Mouse (Mus musculus): ENCODE results near the gene Olfr1208. TPM values are rescaled to one million over a fixed set of nuclear protein-coding genes. Genes with fewer than 3 reads are reported as not detected.

The Olfr1208 gene
- polyA plus RNA-seq (2012; rRNA removed): not detected in 2 replicates

- DNase-seq: no peak
- Histone ChIP-seq H3K4me3 (replicated peaks; ENCODE audit: extremely low read depth, low read depth, low read length) (no peak within 1 kb of the TSS), H3K4me1 (ENCODE audit: control insufficient read depth, insufficient read depth, low read length) (no peaks in the 10 kb centered on the region)
- TF ChIP-seq POLR2A (IDR thresholded peaks at IDR 0.05; ENCODE audit: borderline replicate concordance, extremely low read depth, low read depth, low read length) (no peak), CTCF (IDR thresholded peaks at IDR 0.05; ENCODE audit: insufficient read depth, low read length) (no peak)
These were observed at the start of gene Olfr1208 for GRCm38 (mm10) chr2:88902211-88902610. Olfr1208 (minus strand) TSS chr2:88902311.

GRCm38 (mm10) chr2:88938011-88938410 lies 35.9 kb upstream of the Olfr1208 start, which contains the start of gene Olfr1211:
Olfr1211 (minus strand) TSS chr2:88938111.
- TF ChIP-seq CTCF (IDR thresholded peaks at IDR 0.05; ENCODE audit: insufficient read depth, low read length): no peak
- no peak for TF ChIP-seq POLR2A (IDR thresholded peaks at IDR 0.05; ENCODE audit: borderline replicate concordance, extremely low read depth, low read depth, low read length)
- WGBS: 83% methylated on average over 1 of the region's 1 CpGs
- Histone ChIP-seq H3K4me3 (replicated peaks; ENCODE audit: extremely low read depth, low read depth, low read length) (no peak within 1 kb of the TSS), H3K4me1 (ENCODE audit: control insufficient read depth, insufficient read depth, low read length) (no peaks in the 10 kb centered on the region)
- no peak for DNase-seq

GRCm38 (mm10) chr2:88915057-88915456 lies 12.9 kb upstream of the Olfr1208 start, which contains the start of gene Olfr1209:
Olfr1209 (minus strand) TSS chr2:88915157.
- DNase-seq: no peak
- no peak within 1 kb of the TSS for H3K4me3 ChIP-seq (replicated peaks; ENCODE audit: extremely low read depth, low read depth, low read length)
- no peaks in the 10 kb centered on the region for H3K4me1 ChIP-seq (ENCODE audit: control insufficient read depth, insufficient read depth, low read length)
- TF ChIP-seq POLR2A (IDR thresholded peaks at IDR 0.05; ENCODE audit: borderline replicate concordance, extremely low read depth, low read depth, low read length) (no peak), CTCF (IDR thresholded peaks at IDR 0.05; ENCODE audit: insufficient read depth, low read length) (no peak)
- 86% methylated on average over 3 of the region's 3 CpGs for WGBS

GRCm38 (mm10) chr2:88862931-88863330 lies 39.2 kb downstream of the Olfr1208 start, which contains the start of gene Olfr1206:
Olfr1206 (plus strand) TSS chr2:88863231.
- Histone ChIP-seq H3K4me3 (replicated peaks; ENCODE audit: extremely low read depth, low read depth, low read length) (no peak within 1 kb of the TSS), H3K4me1 (ENCODE audit: control insufficient read depth, insufficient read depth, low read length) (no peaks in the 10 kb centered on the region)
- TF ChIP-seq POLR2A (IDR thresholded peaks at IDR 0.05; ENCODE audit: borderline replicate concordance, extremely low read depth, low read depth, low read length): no peak
- 74% methylated on average over 2 of the region's 2 CpGs for WGBS
- no peak for DNase-seq

GRCm38 (mm10) chr2:88848992-88849391 lies 53.1 kb downstream of the Olfr1208 start, which contains the start of gene Olfr1204:
Olfr1204 (plus strand) TSS chr2:88849292.
- no peak for TF ChIP-seq CTCF (IDR thresholded peaks at IDR 0.05; ENCODE audit: insufficient read depth, low read length)
- no peak for TF ChIP-seq POLR2A (IDR thresholded peaks at IDR 0.05; ENCODE audit: borderline replicate concordance, extremely low read depth, low read depth, low read length)
- no peak within 1 kb of the TSS for H3K4me3 ChIP-seq (replicated peaks; ENCODE audit: extremely low read depth, low read depth, low read length)
- H3K4me1 ChIP-seq (ENCODE audit: control insufficient read depth, insufficient read depth, low read length): no peaks in the 10 kb centered on the region
- WGBS: 83% methylated on average over 1 of the region's 1 CpGs
- no peak for DNase-seq

Other genes with a start within 250 kb of the Olfr1208 start
- not detected in 2 replicates for gene Olfr1193, start 226.7 kb downstream of the Olfr1208 start, polyA plus RNA-seq (2012; rRNA removed)
- not detected in 2 replicates for gene Olfr1195, start 213.1 kb downstream of the Olfr1208 start, polyA plus RNA-seq (2012; rRNA removed)
- gene Olfr1196, start 197.7 kb downstream of the Olfr1208 start, polyA plus RNA-seq (2012; rRNA removed): not detected in 2 replicates
- not detected in 2 replicates for gene Olfr1197, start 169.9 kb downstream of the Olfr1208 start, polyA plus RNA-seq (2012; rRNA removed)
- not detected in 2 replicates for gene Olfr1198, start 150.9 kb downstream of the Olfr1208 start, polyA plus RNA-seq (2012; rRNA removed)
- gene Olfr1199, start 141.8 kb downstream of the Olfr1208 start, polyA plus RNA-seq (2012; rRNA removed): not detected in 2 replicates
- not detected in 2 replicates for gene Olfr1200, start 131.8 kb downstream of the Olfr1208 start, polyA plus RNA-seq (2012; rRNA removed)
- gene Olfr1201, start 109.3 kb downstream of the Olfr1208 start, polyA plus RNA-seq (2012; rRNA removed): not detected in 2 replicates
- not detected in 2 replicates for gene Olfr1202, start 87.8 kb downstream of the Olfr1208 start, polyA plus RNA-seq (2012; rRNA removed)
- gene Olfr1205, start 72.6 kb downstream of the Olfr1208 start, polyA plus RNA-seq (2012; rRNA removed): not detected in 2 replicates
- gene Olfr1204, start 53.0 kb downstream of the Olfr1208 start, polyA plus RNA-seq (2012; rRNA removed): not detected in 2 replicates
- gene Olfr1206, start 39.1 kb downstream of the Olfr1208 start, polyA plus RNA-seq (2012; rRNA removed): not detected in 2 replicates
- not detected in 2 replicates for gene Olfr1209, start 12.8 kb upstream of the Olfr1208 start, polyA plus RNA-seq (2012; rRNA removed)
- gene Olfr1211, start 35.8 kb upstream of the Olfr1208 start, polyA plus RNA-seq (2012; rRNA removed): not detected in 2 replicates
- gene Olfr1212, start 51.7 kb upstream of the Olfr1208 start, polyA plus RNA-seq (2012; rRNA removed): not detected in 2 replicates
- gene Gm13762, start 78.0 kb upstream of the Olfr1208 start, polyA plus RNA-seq (2012; rRNA removed): not detected in 2 replicates
- gene Olfr1214, start 90.3 kb upstream of the Olfr1208 start, polyA plus RNA-seq (2012; rRNA removed): not detected in 2 replicates
- gene Olfr1215, start 104.7 kb upstream of the Olfr1208 start, polyA plus RNA-seq (2012; rRNA removed): not detected in 2 replicates
- gene Olfr1216, start 116.0 kb upstream of the Olfr1208 start, polyA plus RNA-seq (2012; rRNA removed): not detected in 2 replicates
- gene Olfr1217, start 129.8 kb upstream of the Olfr1208 start, polyA plus RNA-seq (2012; rRNA removed): not detected in 2 replicates
- gene Olfr1218, start 158.9 kb upstream of the Olfr1208 start, polyA plus RNA-seq (2012; rRNA removed): not detected in 2 replicates
- not detected in 2 replicates for gene Olfr1219, start 181.2 kb upstream of the Olfr1208 start, polyA plus RNA-seq (2012; rRNA removed)
- not detected in 2 replicates for gene Olfr1220, start 204.5 kb upstream of the Olfr1208 start, polyA plus RNA-seq (2012; rRNA removed)
- gene Olfr1221, start 215.0 kb upstream of the Olfr1208 start, polyA plus RNA-seq (2012; rRNA removed): not detected in 2 replicates
- not detected in 2 replicates for gene Olfr1222, start 230.7 kb upstream of the Olfr1208 start, polyA plus RNA-seq (2012; rRNA removed)
- gene Olfr1223, start 249.2 kb upstream of the Olfr1208 start, polyA plus RNA-seq (2012; rRNA removed): not detected in 2 replicates